Mouse (Mus musculus): ENCODE results near the gene Rsrp1.

DNA sequence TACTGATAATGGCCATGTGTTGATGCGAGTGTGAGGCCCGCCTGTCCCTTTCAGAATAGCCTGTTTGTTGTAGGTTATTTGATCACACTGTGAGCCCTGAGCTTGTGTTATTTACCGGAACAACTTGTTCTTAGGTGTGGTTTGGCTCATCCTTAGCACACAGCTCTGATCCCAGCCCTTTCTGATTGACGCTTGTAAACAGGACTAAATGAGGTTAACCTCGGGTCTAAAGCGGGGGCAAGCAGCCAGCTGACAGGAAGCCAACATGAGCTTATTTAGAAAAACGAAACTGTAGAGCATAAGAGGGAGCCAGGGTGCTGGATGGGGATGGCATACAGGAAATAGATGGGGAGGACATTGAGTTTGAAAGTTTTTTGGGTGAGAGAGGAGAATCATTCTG is 5.0 kb upstream of the Rsrp1 start:
- peak; percentile 93 for TF ChIP-seq EP300 (IDR thresholded peaks at IDR 0.05; ENCODE audit: low read depth)
- no peak for TF ChIP-seq CTCF (IDR thresholded peaks at IDR 0.05; ENCODE audit: low read depth)
